ENCODE assay signal across 14 mouse cellular contexts in genomic region chr12:86175476-86175942, GRCm38 (mm10).
DNase-seq lines count a peak whose midpoint lies in the region; ATAC-seq lines count a peak whose summit lies in the region.
"Had no signal": no experiment of that assay in that cellular context is flagged by ENCODE, and none has a peak within 500 bp of the region (broad histone marks: within the 10 kb centered on the region; RNA-seq: fewer than 3 reads in every experiment).

No protein-coding gene starts in this region.

- no peak for ATAC-seq in heart, embryonic 12.5 days (ENCODE audit: insufficient number of reproducible peaks, low FRiP score)
- ATAC-seq in midbrain, embryonic 11.5 days (ENCODE audit: low FRiP score): no peak
- no peak for ATAC-seq in embryonic facial prominence, embryonic 15.5 days (ENCODE audit: insufficient number of reproducible peaks, low FRiP score, low TSS enrichment, low read depth)
- 0 out of 2 replicates have a peak, but pooled peaks have one; percentile 32 for ATAC-seq in midbrain, embryonic 13.5 days

- peaks cover 35% of the 10 kb centered on the region for H3K4me1 ChIP-seq in heart, embryonic 12.5 days (replicated peaks)
- H3K4me1 ChIP-seq in midbrain, embryonic 10.5 days: peaks cover 47% of the 10 kb centered on the region
- peaks cover 11% of the 10 kb centered on the region for H3K4me1 ChIP-seq in midbrain, embryonic 11.5 days (ENCODE audit: control insufficient read depth, insufficient read depth, low read length)
- H3K4me1 ChIP-seq in embryonic facial prominence, embryonic 15.5 days: peaks cover 12% of the 10 kb centered on the region
- peaks cover 51% of the 10 kb centered on the region for H3K4me1 ChIP-seq in midbrain, embryonic 13.5 days (replicated peaks)
- H3K4me1 ChIP-seq: megakaryocyte, embryonic 14.5 days had no signal

- 0 out of 2 replicates have a peak, but pooled peaks cover 5% of the 10 kb centered on the region for H3K27me3 ChIP-seq in heart, embryonic 12.5 days (replicated peaks)
- H3K27me3 ChIP-seq in midbrain, embryonic 10.5 days (ENCODE audit: low read depth, poor library complexity, severe bottlenecking): 0 out of 2 replicates have a peak, but pooled peaks cover 5% of the 10 kb centered on the region
- H3K27me3 ChIP-seq in midbrain, embryonic 11.5 days (ENCODE audit: control insufficient read depth, insufficient read depth, low read length): no peaks in the 10 kb centered on the region
- no peaks in the 10 kb centered on the region for H3K27me3 ChIP-seq in embryonic facial prominence, embryonic 15.5 days
- peaks cover 9% of the 10 kb centered on the region; the same call in 1 of the 2 replicates for H3K27me3 ChIP-seq in midbrain, embryonic 13.5 days

- H3K4me2 ChIP-seq in heart, embryonic 12.5 days: peak overlapping the region; percentile 5; the same call in 1 of the 2 replicates
- no peak overlapping the region for H3K4me2 ChIP-seq in midbrain, embryonic 11.5 days
- peak overlapping the region; percentile 12; the same call in 1 of the 2 replicates for H3K4me2 ChIP-seq in embryonic facial prominence, embryonic 15.5 days (replicated peaks)
- no peak overlapping the region for H3K4me2 ChIP-seq in midbrain, embryonic 13.5 days (replicated peaks)
- H3K4me2 ChIP-seq: heart, embryonic 15.5 days had no signal

- H3K9ac ChIP-seq in heart, embryonic 12.5 days: no peak overlapping the region
- no peak overlapping the region for H3K9ac ChIP-seq in midbrain, embryonic 11.5 days (ENCODE audit: low read length)
- no peak overlapping the region for H3K9ac ChIP-seq in embryonic facial prominence, embryonic 15.5 days
- H3K9ac ChIP-seq in midbrain, embryonic 13.5 days (replicated peaks): no peak overlapping the region
- H3K9ac ChIP-seq: heart, embryonic 15.5 days had no signal

- H3K27ac ChIP-seq in heart, embryonic 12.5 days (ENCODE audit: poor library complexity, severe bottlenecking): no peak overlapping the region
- H3K27ac ChIP-seq in midbrain, embryonic 10.5 days (replicated peaks): peak overlapping the region; percentile 67
- H3K27ac ChIP-seq in midbrain, embryonic 11.5 days (ENCODE audit: low read depth, low read length): no peak overlapping the region
- no peak overlapping the region for H3K27ac ChIP-seq in embryonic facial prominence, embryonic 15.5 days (replicated peaks)
- H3K27ac ChIP-seq in midbrain, embryonic 13.5 days: peak overlapping the region; percentile 58; the same call in 1 of the 2 replicates
- H3K27ac ChIP-seq: heart, embryonic 15.5 days had no signal

- WGBS in heart, embryonic 12.5 days: 29% methylated on average over 12 of the region's 12 CpGs
- 39% methylated on average over 12 of the region's 12 CpGs for WGBS in midbrain, embryonic 10.5 days
- 29% methylated on average over 12 of the region's 12 CpGs for WGBS in midbrain, embryonic 11.5 days
- 9% methylated on average over 12 of the region's 12 CpGs for whole genome bisulfite sequencing in embryonic facial prominence, embryonic 15.5 days
- whole genome bisulfite sequencing in midbrain, embryonic 13.5 days: 14% methylated on average over 12 of the region's 12 CpGs

- no peaks in the 10 kb centered on the region for H3K9me3 ChIP-seq in heart, embryonic 12.5 days (replicated peaks)
- no peaks in the 10 kb centered on the region for H3K9me3 ChIP-seq in midbrain, embryonic 10.5 days (replicated peaks)
- no peaks in the 10 kb centered on the region for H3K9me3 ChIP-seq in midbrain, embryonic 11.5 days (ENCODE audit: control insufficient read depth, low read length)
- no peaks in the 10 kb centered on the region for H3K9me3 ChIP-seq in embryonic facial prominence, embryonic 15.5 days (replicated peaks)
- no peaks in the 10 kb centered on the region for H3K9me3 ChIP-seq in midbrain, embryonic 13.5 days
- H3K9me3 ChIP-seq: heart, embryonic 15.5 days; megakaryocyte, embryonic 14.5 days had no signal

- no peak overlapping the region for H3K4me3 ChIP-seq in heart, embryonic 12.5 days
- H3K4me3 ChIP-seq in midbrain, embryonic 10.5 days: no peak overlapping the region
- H3K4me3 ChIP-seq in midbrain, embryonic 11.5 days (ENCODE audit: low read depth, low read length): no peak overlapping the region
- H3K4me3 ChIP-seq in embryonic facial prominence, embryonic 15.5 days (replicated peaks): no peak overlapping the region
- H3K4me3 ChIP-seq in midbrain, embryonic 13.5 days (replicated peaks): no peak overlapping the region
- H3K4me3 ChIP-seq: heart, embryonic 15.5 days; megakaryocyte, embryonic 14.5 days had no signal

- no peak for DNase-seq in heart, adult 9 months (ENCODE audit: low spot score in 2 of 2)
- DNase-seq in midbrain, embryonic 10.5 days (ENCODE audit: low spot score): no peak
- no peak for DNase-seq in midbrain, embryonic 11.5 days (ENCODE audit: low spot score, missing footprints)
- no peak for DNase-seq in cerebellum, postnatal 36 days
- no peak for DNase-seq in testis, postnatal 10 days (ENCODE audit: low spot score)
- DNase-seq: adrenal gland, postnatal 36 days; cerebellum, adult 8-10 months; kidney, adult 18-20 months; thymus, adult 18-20 months had no signal

- no peaks in the 10 kb centered on the region for H3K36me3 ChIP-seq in heart, embryonic 12.5 days
- H3K36me3 ChIP-seq in midbrain, embryonic 10.5 days: no peaks in the 10 kb centered on the region
- no peaks in the 10 kb centered on the region for H3K36me3 ChIP-seq in midbrain, embryonic 11.5 days (ENCODE audit: control insufficient read depth, insufficient read depth, low read length)
- H3K36me3 ChIP-seq in embryonic facial prominence, embryonic 15.5 days: no peaks in the 10 kb centered on the region
- no peaks in the 10 kb centered on the region for H3K36me3 ChIP-seq in midbrain, embryonic 13.5 days
- H3K36me3 ChIP-seq: heart, embryonic 15.5 days had no signal

Comparison
In these comparisons a context has a peak if more than half of its experiments do, and no peak if none do; other contexts are left out.
1. H3K27ac ChIP-seq: peak in midbrain, embryonic 10.5 days (single experiment) and midbrain, embryonic 13.5 days (single experiment); none in heart, embryonic 12.5 days (single experiment), midbrain, embryonic 11.5 days (single experiment) and embryonic facial prominence, embryonic 15.5 days (single experiment).
2. H3K4me2 ChIP-seq: peak in heart, embryonic 12.5 days (single experiment) and embryonic facial prominence, embryonic 15.5 days (single experiment); none in midbrain, embryonic 11.5 days (single experiment) and midbrain, embryonic 13.5 days (single experiment).